Mouse (Mus musculus): ENCODE data around the gene Coro2a. TPM values are rescaled to one million over a fixed set of nuclear protein-coding genes. Genes with fewer than 3 reads are reported as not detected.

Coro2a gene
- 10 to 100 TPM; 24.3 to 30.5 TPM for total RNA-seq (2023)

GRCm38 (mm10) chr4:46601844-46602423 is at the start of gene Coro2a:
Gene Coro2a (minus strand): TSS chr4:46602202.

GRCm38 (mm10) chr4:46650086-46650753 is 48.2 kb upstream of the Coro2a start, which contains the start of gene Tbc1d2:
Gene Tbc1d2 (minus strand): TSS chr4:46650209.

GRCm38 (mm10) chr4:46535840-46536361 is 66.1 kb downstream of the Coro2a start, which contains the start of gene Trim14:
Gene Trim14 (minus strand): TSS chr4:46536141.

GRCm38 (mm10) chr4:46489028-46489925 is 112.7 kb downstream of the Coro2a start, which contains the start of gene Nans:
Gene Nans (plus strand): TSS chr4:46489248.

Other genes with a start within 250 kb of the Coro2a start
- gene Trmo, start 212.8 kb downstream of the Coro2a start, total RNA-seq (2023) = 1 to 10 TPM; 8.0 to 9.3 TPM
- gene Hemgn, start 188.7 kb downstream of the Coro2a start, total RNA-seq (2023) = not detected
- 100 to 1,000 TPM; 131 to 153 TPM for gene Anp32b, start 151.3 kb downstream of the Coro2a start, total RNA-seq (2023)
- 10 to 100 TPM; 60.8 to 75.1 TPM for gene Nans, start 113.0 kb downstream of the Coro2a start, total RNA-seq (2023)
- gene Trim14, start 66.1 kb downstream of the Coro2a start, total RNA-seq (2023) = 10 to 100 TPM; 59.9 to 60.8 TPM
- 1 to 10 TPM; 7.5 to 8.0 TPM for gene Tbc1d2, start 48.0 kb upstream of the Coro2a start, total RNA-seq (2023)

Measured in monocyte, adult 59 days (primary cell).